Mouse (Mus musculus): Measurements from ENCODE around the gene Cib4. TPM values are rescaled to one million over a fixed set of nuclear protein-coding genes. Genes with fewer than 3 reads are reported as not detected.

The Cib4 gene
- polyA plus RNA-seq, 1 experiment from 2014 or later, result 0.17 TPM

DNA sequence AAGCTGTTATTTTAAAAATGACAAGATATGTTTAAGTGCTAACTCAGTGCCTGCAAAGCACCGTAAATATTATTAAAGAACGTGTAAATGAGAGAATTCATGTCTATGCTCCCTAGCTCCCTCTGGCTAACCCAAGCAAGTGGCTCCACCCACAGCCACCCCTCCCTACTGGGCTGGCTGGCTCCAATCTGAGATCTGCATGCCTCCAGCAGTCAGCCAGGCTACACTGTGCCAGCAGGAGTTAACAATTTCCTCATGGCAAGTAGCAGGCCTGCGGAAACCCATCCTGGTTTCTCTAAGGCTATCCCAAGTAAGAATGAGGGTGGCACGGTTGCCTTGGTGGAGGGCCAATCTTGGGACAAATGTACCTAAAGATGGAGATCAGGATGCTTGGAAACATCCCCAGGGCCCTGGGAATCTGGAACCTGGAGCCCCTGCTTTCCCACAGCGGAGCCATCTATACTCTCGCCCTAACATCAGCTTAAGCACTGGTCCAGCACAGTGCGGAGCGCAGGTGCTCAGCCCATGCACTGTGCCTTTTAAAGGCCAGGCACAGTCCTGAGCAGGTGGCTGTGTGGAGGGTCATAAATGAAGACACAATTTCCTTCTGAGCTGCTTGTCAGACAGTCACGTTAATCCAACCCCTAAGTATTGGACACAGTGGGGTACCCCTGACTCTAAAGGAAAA is 4.8 kb upstream of the Cib4 start:
- 61% methylated on average over 9 of the region's 9 CpGs for WGBS
- H3K4me2 ChIP-seq (replicated peaks; ENCODE audit: low read depth), result no peak overlapping the region
- no peaks in the 10 kb centered on the region for H3K36me3 ChIP-seq (ENCODE audit: control insufficient read depth, insufficient read depth, low read length)
- no peak overlapping the region for H3K27ac ChIP-seq (replicated peaks)
- no peak for TF ChIP-seq EP300 (optimal IDR thresholded peaks at IDR 0.05)
- peak; percentile 54 for TF ChIP-seq CTCF (IDR thresholded peaks at IDR 0.05; ENCODE audit: low read depth)
- ATAC-seq (ENCODE audit: low FRiP score, low TSS enrichment), result peak; percentile 39; the same call in 1 of the 2 replicates
- no peaks in the 10 kb centered on the region for H3K4me1 ChIP-seq (replicated peaks; ENCODE audit: control insufficient read depth, insufficient read depth)
- no peaks in the 10 kb centered on the region for H3K9me3 ChIP-seq (ENCODE audit: control insufficient read depth, low read length)
- H3K9ac ChIP-seq (ENCODE audit: low read length), result no peak overlapping the region
- no peaks in the 10 kb centered on the region for H3K27me3 ChIP-seq (ENCODE audit: control insufficient read depth, insufficient read depth, low read length)
- peak; percentile 60 for DNase-seq (ENCODE audit: low spot score)
- H3K4me3 ChIP-seq (ENCODE audit: low read depth, low read length), result no peak overlapping the region

DNA sequence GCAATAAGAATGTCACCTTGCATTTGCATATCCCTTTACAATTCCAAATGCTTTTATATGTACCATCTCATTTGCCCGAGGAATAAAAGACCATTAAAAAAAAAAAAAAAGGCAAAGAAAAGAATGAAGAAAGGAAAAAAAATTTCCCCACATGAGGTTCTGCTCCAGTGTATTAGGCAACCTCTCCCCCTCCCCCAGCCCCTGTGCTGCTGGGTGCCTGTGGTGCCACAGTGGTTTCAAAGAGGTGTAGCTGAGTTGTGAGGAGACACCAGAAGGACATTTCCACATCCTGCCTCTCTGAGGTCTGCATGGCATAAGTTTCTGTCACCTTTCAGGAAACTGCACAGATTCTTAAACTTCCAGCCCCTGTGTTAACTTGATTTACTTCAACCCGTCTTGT is 3.0 kb upstream of the Cib4 start:
- Histone ChIP-seq H3K9ac (ENCODE audit: low read length) (no peak overlapping the region), H3K4me2 (replicated peaks; ENCODE audit: low read depth) (no peak overlapping the region), H3K4me3 (ENCODE audit: low read depth, low read length) (no peak overlapping the region), H3K4me1 (replicated peaks; ENCODE audit: control insufficient read depth, insufficient read depth) (no peaks in the 10 kb centered on the region), H3K27ac (replicated peaks) (no peak overlapping the region), H3K36me3 (ENCODE audit: control insufficient read depth, insufficient read depth, low read length) (no peaks in the 10 kb centered on the region), H3K27me3 (ENCODE audit: control insufficient read depth, insufficient read depth, low read length) (no peaks in the 10 kb centered on the region), H3K9me3 (ENCODE audit: control insufficient read depth, low read length) (no peaks in the 10 kb centered on the region)
- DNase-seq (ENCODE audit: low spot score), result no peak
- WGBS, result 54% methylated on average over 2 of the region's 2 CpGs
- TF ChIP-seq CTCF (IDR thresholded peaks at IDR 0.05; ENCODE audit: low read depth), result no peak
- no peak for ATAC-seq (ENCODE audit: low FRiP score, low TSS enrichment)

DNA sequence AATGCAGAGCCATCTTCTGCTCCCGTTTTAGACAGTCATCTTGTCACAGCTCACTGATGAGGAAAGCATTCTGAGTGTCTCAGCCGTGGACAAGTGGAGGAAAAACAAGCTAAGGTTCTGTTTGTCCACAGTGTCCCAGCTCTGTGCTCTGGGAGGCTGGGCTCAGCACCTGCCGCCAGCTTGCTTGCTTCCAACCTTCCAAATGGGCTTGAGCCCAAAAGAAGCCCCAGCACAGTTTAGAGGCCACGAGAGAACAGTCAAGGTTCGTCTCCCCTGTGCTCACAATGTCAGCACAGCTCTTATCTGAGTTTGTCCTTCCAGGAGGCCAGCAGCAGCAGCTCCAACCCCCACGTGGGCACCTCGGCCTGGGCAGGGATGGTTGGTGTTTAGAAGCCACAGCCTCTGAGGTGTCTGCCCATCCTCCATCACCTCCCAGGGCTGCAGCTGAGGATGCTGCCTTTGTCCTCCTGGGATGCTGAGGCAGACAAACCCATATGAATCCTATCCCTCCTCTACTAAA is 9.5 kb downstream of the Cib4 start:
- Histone ChIP-seq H3K27me3 (ENCODE audit: control insufficient read depth, insufficient read depth, low read length) (no peaks in the 10 kb centered on the region), H3K9me3 (ENCODE audit: control insufficient read depth, low read length) (no peaks in the 10 kb centered on the region), H3K36me3 (ENCODE audit: control insufficient read depth, insufficient read depth, low read length) (no peaks in the 10 kb centered on the region), H3K27ac (replicated peaks) (no peak overlapping the region), H3K4me3 (ENCODE audit: low read depth, low read length) (no peak overlapping the region), H3K4me1 (replicated peaks; ENCODE audit: control insufficient read depth, insufficient read depth) (no peaks in the 10 kb centered on the region), H3K4me2 (replicated peaks; ENCODE audit: low read depth) (no peak overlapping the region), H3K9ac (ENCODE audit: low read length) (no peak overlapping the region)
- TF ChIP-seq CTCF (IDR thresholded peaks at IDR 0.05; ENCODE audit: low read depth) (no peak), EP300 (optimal IDR thresholded peaks at IDR 0.05) (no peak)
- DNase-seq (ENCODE audit: low spot score), result no peak
- ATAC-seq (ENCODE audit: low FRiP score, low TSS enrichment), result no peak
- 42% methylated on average over 7 of the region's 7 CpGs for WGBS

DNA sequence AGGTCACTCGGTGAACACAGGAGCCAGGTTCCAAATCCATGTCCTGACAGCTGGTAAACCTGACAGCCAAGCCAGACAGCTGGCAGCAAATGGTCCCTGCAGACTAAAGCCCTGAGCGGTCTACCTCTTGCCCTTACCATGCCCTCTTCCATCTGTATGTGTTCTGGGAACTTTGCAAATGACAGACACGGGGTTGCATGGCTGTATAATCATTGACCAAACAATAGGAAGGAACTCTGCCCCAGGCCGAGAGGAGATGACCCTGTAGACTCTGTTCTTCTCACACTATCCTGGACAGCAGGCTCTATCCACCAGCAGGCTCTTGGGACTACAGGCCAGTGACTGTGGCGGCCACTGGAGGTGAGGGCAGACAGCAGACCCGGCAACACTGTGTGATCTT is 11.0 kb downstream of the Cib4 start:
- 72% methylated on average over 6 of the region's 6 CpGs for WGBS
- no peak overlapping the region for H3K9ac ChIP-seq (ENCODE audit: low read length)
- H3K9me3 ChIP-seq (ENCODE audit: control insufficient read depth, low read length), result no peaks in the 10 kb centered on the region
- no peak overlapping the region for H3K4me2 ChIP-seq (replicated peaks; ENCODE audit: low read depth)
- no peaks in the 10 kb centered on the region for H3K36me3 ChIP-seq (ENCODE audit: control insufficient read depth, insufficient read depth, low read length)
- DNase-seq (ENCODE audit: low spot score) (no peak), ATAC-seq (ENCODE audit: low FRiP score, low TSS enrichment) (no peak)
- H3K27me3 ChIP-seq (ENCODE audit: control insufficient read depth, insufficient read depth, low read length), result no peaks in the 10 kb centered on the region
- H3K4me3 ChIP-seq (ENCODE audit: low read depth, low read length), result no peak overlapping the region
- H3K27ac ChIP-seq (replicated peaks), result no peak overlapping the region
- H3K4me1 ChIP-seq (replicated peaks; ENCODE audit: control insufficient read depth, insufficient read depth), result no peaks in the 10 kb centered on the region
- TF ChIP-seq CTCF (IDR thresholded peaks at IDR 0.05; ENCODE audit: low read depth) (no peak), EP300 (optimal IDR thresholded peaks at IDR 0.05) (no peak)

DNA sequence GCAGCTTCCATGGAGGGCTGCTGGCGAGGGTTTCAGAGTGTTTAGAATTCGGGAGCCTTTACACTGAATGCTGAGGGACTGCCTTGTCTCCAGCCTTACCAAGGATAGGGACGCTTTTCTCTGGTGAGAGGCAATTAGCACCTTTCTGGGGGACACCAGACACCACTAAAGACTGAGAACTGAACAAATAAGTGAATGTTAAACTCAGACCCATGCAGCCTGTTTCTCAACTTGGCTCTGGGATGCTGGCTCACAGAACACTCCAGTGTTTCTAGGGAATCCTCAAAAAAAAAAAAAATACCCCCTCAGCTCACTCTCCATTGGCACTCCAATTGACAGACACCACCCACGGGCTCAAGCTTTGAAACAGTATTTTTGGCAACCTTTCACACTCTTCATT is 16.7 kb downstream of the Cib4 start:
- H3K4me3 ChIP-seq (ENCODE audit: low read depth, low read length), result no peak overlapping the region
- no peak overlapping the region for H3K4me2 ChIP-seq (replicated peaks; ENCODE audit: low read depth)
- no peak overlapping the region for H3K27ac ChIP-seq (replicated peaks)
- ATAC-seq (ENCODE audit: low FRiP score, low TSS enrichment) (no peak), DNase-seq (ENCODE audit: low spot score) (no peak)
- TF ChIP-seq CTCF (IDR thresholded peaks at IDR 0.05; ENCODE audit: low read depth), result no peak
- TF ChIP-seq EP300 (optimal IDR thresholded peaks at IDR 0.05), result no peak
- H3K9me3 ChIP-seq (ENCODE audit: control insufficient read depth, low read length), result no peaks in the 10 kb centered on the region
- no peaks in the 10 kb centered on the region for H3K27me3 ChIP-seq (ENCODE audit: control insufficient read depth, insufficient read depth, low read length)
- no peaks in the 10 kb centered on the region for H3K4me1 ChIP-seq (replicated peaks; ENCODE audit: control insufficient read depth, insufficient read depth)
- WGBS, result 43% methylated on average over 4 of the region's 4 CpGs
- no peak overlapping the region for H3K9ac ChIP-seq (ENCODE audit: low read length)
- H3K36me3 ChIP-seq (ENCODE audit: control insufficient read depth, insufficient read depth, low read length), result no peaks in the 10 kb centered on the region

DNA sequence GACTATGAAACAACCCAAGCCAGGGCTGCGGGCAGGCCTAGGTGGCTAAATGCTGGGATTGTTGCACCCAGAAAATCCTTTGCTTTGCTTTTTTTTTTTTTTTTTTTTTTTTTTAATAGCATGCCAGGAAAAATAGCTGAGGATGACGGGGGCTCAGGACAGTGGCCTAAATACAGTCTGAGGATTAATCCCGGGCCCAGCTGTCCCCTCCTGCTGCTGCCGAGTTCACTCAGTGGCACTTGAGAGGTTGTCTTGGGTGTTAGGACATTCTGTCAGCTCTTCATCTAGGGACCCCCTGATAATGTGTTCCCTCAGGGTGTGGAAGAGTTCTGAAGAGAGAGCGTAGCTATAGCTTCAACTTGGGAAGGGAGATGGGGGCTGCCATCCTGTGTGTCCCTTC is 18.5 kb downstream of the Cib4 start:
- 69% methylated on average over 5 of the region's 5 CpGs for WGBS
- TF ChIP-seq CTCF (IDR thresholded peaks at IDR 0.05; ENCODE audit: low read depth) (no peak), EP300 (optimal IDR thresholded peaks at IDR 0.05) (no peak)
- H3K27ac ChIP-seq (replicated peaks), result no peak overlapping the region
- no peaks in the 10 kb centered on the region for H3K9me3 ChIP-seq (ENCODE audit: control insufficient read depth, low read length)
- H3K9ac ChIP-seq (ENCODE audit: low read length), result no peak overlapping the region
- H3K4me1 ChIP-seq (replicated peaks; ENCODE audit: control insufficient read depth, insufficient read depth), result no peaks in the 10 kb centered on the region
- no peak overlapping the region for H3K4me3 ChIP-seq (ENCODE audit: low read depth, low read length)
- no peak overlapping the region for H3K4me2 ChIP-seq (replicated peaks; ENCODE audit: low read depth)
- no peaks in the 10 kb centered on the region for H3K27me3 ChIP-seq (ENCODE audit: control insufficient read depth, insufficient read depth, low read length)
- ATAC-seq (ENCODE audit: low FRiP score, low TSS enrichment) (no peak), DNase-seq (ENCODE audit: low spot score) (no peak)
- no peaks in the 10 kb centered on the region for H3K36me3 ChIP-seq (ENCODE audit: control insufficient read depth, insufficient read depth, low read length)

All from stomach, postnatal 0 days (tissue).